Mouse (Mus musculus) A20 (cell line): Measurements from ENCODE around the gene Dgkz.

Experiments
- DNase-seq: peaks from one replicate; pipeline ENCODE4 v3.0.0-alpha.2; 2011; ENCODE audit warnings: low read depth, low spot score

The Dgkz gene

GRCm38 (mm10) chr2:91960459-91960858 is 15.2 kb downstream of the Dgkz start:
- no peak for DNase-seq

GRCm38 (mm10) chr2:91959544-91960410 is 15.9 kb downstream of the Dgkz start:
- no peak for DNase-seq

GRCm38 (mm10) chr2:91958701-91959457 is 16.8 kb downstream of the Dgkz start:
- peak; percentile 46 for DNase-seq

GRCm38 (mm10) chr2:91958049-91958448 is 17.6 kb downstream of the Dgkz start:
- no peak for DNase-seq

GRCm38 (mm10) chr2:91957096-91957495 is 18.6 kb downstream of the Dgkz start:
- peak; percentile 36 for DNase-seq

GRCm38 (mm10) chr2:91955875-91956274 is 19.8 kb downstream of the Dgkz start:
- no peak for DNase-seq

GRCm38 (mm10) chr2:91955121-91955591 is 20.5 kb downstream of the Dgkz start:
- DNase-seq: no peak

- DNase-seq: no peak
Observed at GRCm38 (mm10) chr2:91953825-91954224, 21.8 kb downstream of the Dgkz start.

GRCm38 (mm10) chr2:91950275-91951085 is 25.2 kb downstream of the Dgkz start:
- DNase-seq: peak; percentile 89

- peak; percentile 65 for DNase-seq
Observed at GRCm38 (mm10) chr2:91949411-91950274, 26.0 kb downstream of the Dgkz start.

GRCm38 (mm10) chr2:91948792-91949241 is 26.8 kb downstream of the Dgkz start:
- peak; percentile 67 for DNase-seq

GRCm38 (mm10) chr2:91948151-91948509 is 27.5 kb downstream of the Dgkz start:
- DNase-seq: no peak

- peak; percentile 74 for DNase-seq
Observed at GRCm38 (mm10) chr2:91947397-91948150, 28.1 kb downstream of the Dgkz start.

GRCm38 (mm10) chr2:91946836-91947235 is 28.8 kb downstream of the Dgkz start:
- peak; percentile 70 for DNase-seq

GRCm38 (mm10) chr2:91945483-91945882 is 30.2 kb downstream of the Dgkz start, which contains the start of gene Gm9821:
Gm9821 (plus strand) TSS chr2:91945703.
- no peak for DNase-seq

GRCm38 (mm10) chr2:91944170-91944950 is 31.3 kb downstream of the Dgkz start:
- DNase-seq: peak; percentile 81

- peak; percentile 31 for DNase-seq
Observed at GRCm38 (mm10) chr2:91942356-91942755, 33.3 kb downstream of the Dgkz start.

- no peak for DNase-seq
Observed at GRCm38 (mm10) chr2:91939303-91939935, 36.2 kb downstream of the Dgkz start.

- DNase-seq: no peak
Observed at GRCm38 (mm10) chr2:91936154-91936553, 39.5 kb downstream of the Dgkz start.
